ENCODE assay signal across 35 mouse cellular contexts in the genomic region with DNA sequence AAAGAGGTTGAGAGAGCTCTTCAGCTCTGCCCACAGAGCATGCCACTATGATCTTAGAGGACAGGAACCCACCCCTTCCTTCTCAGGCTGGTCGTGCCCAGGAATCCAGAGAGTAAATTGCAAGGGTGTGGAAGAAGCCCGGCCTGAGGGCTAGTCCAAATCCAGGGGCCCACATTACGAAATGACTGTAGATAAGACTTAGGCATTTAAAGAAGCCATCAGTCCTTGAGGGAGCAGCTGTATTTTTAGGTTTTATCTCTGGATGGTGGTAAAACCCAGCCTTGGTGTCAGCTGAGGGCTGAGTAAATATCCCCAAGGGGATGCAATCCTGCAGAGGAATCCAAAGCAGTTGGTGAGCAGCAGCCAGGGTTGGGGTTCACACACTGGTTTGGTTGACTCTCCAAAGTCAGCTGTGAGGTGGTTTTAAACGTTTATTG. TPM values are rescaled to one million over a fixed set of nuclear protein-coding genes. Genes with fewer than 3 reads are reported as not detected.
DNase-seq lines count a peak whose midpoint lies in the region; ATAC-seq and TF ChIP-seq lines count a peak whose summit lies in the region.
"Had no signal": no experiment of that assay in that cellular context is flagged by ENCODE, and none has a peak within 500 bp of the region (broad histone marks: within the 10 kb centered on the region; RNA-seq: fewer than 3 reads in every experiment).

No protein-coding gene starts in this region.

- H3K79me2 ChIP-seq in C2C12 (ENCODE audit: control insufficient read depth, insufficient read depth), result no peaks in the 10 kb centered on the region

- H3ac ChIP-seq in C2C12 (ENCODE audit: control insufficient read depth, insufficient read length, low read depth), result peak overlapping the region; percentile 14

- peaks cover 12% of the 10 kb centered on the region; the same call in 1 of the 2 replicates for H3K4me1 ChIP-seq in lung, embryonic 16.5 days (replicated peaks; ENCODE audit: control insufficient read depth, insufficient read depth, low read length)
- no peaks in the 10 kb centered on the region for H3K4me1 ChIP-seq in lung, adult 2 months (ENCODE audit: control insufficient read depth, insufficient read depth, low read length)
- peaks cover 14% of the 10 kb centered on the region for H3K4me1 ChIP-seq in embryonic fibroblast, embryonic 13.5 days (ENCODE audit: control insufficient read depth, insufficient read depth, low read length)
- H3K4me1 ChIP-seq in stomach, postnatal 0 days (replicated peaks; ENCODE audit: control insufficient read depth, insufficient read depth), result no peaks in the 10 kb centered on the region
- H3K4me1 ChIP-seq: hindbrain, embryonic 13.5 days; limb, embryonic 10.5 days; limb, embryonic 15.5 days; liver, embryonic 13.5 days; midbrain, embryonic 12.5 days; neural tube, embryonic 13.5 days had no signal

- no peak for TF ChIP-seq POLR2A in lung, adult 2 months (IDR thresholded peaks at IDR 0.05; ENCODE audit: borderline replicate concordance, extremely low read depth, low read depth, low read length)
- no peak for TF ChIP-seq POLR2A in embryonic fibroblast, embryonic 13.5 days (IDR thresholded peaks at IDR 0.05; ENCODE audit: low read depth, low read length)

- H3K36me3 ChIP-seq in lung, embryonic 16.5 days (ENCODE audit: control insufficient read depth, insufficient read depth, low read length), result no peaks in the 10 kb centered on the region
- no peaks in the 10 kb centered on the region for H3K36me3 ChIP-seq in C2C12 (ENCODE audit: control insufficient read depth, insufficient read depth)
- H3K36me3 ChIP-seq in stomach, postnatal 0 days (ENCODE audit: control insufficient read depth, insufficient read depth, low read length), result no peaks in the 10 kb centered on the region
- H3K36me3 ChIP-seq: embryonic facial prominence, embryonic 13.5 days; G1E; heart, embryonic 12.5 days; hindbrain, embryonic 13.5 days; limb, embryonic 10.5 days; limb, embryonic 15.5 days; liver, embryonic 13.5 days; midbrain, embryonic 12.5 days; neural tube, embryonic 13.5 days had no signal

- no peak overlapping the region for H3K4me2 ChIP-seq in lung, embryonic 16.5 days (ENCODE audit: low read depth, low read length)
- H3K4me2 ChIP-seq in stomach, postnatal 0 days (replicated peaks; ENCODE audit: low read depth), result no peak overlapping the region
- H3K4me2 ChIP-seq: embryonic facial prominence, embryonic 13.5 days; heart, embryonic 12.5 days; hindbrain, embryonic 13.5 days; limb, embryonic 15.5 days; liver, embryonic 13.5 days; lung, embryonic 14.5 days; midbrain, embryonic 12.5 days; neural tube, embryonic 13.5 days had no signal

- no peak overlapping the region for H3K4me3 ChIP-seq in lung, embryonic 16.5 days (ENCODE audit: low read length)
- no peak overlapping the region for H3K4me3 ChIP-seq in lung, adult 2 months (replicated peaks; ENCODE audit: extremely low read depth, low read depth, low read length)
- H3K4me3 ChIP-seq in C2C12 (ENCODE audit: insufficient read depth, poor library complexity, severe bottlenecking), result no peak overlapping the region
- H3K4me3 ChIP-seq in embryonic fibroblast, embryonic 13.5 days (ENCODE audit: insufficient read depth, low read length), result no peak overlapping the region
- no peak overlapping the region for H3K4me3 ChIP-seq in stomach, postnatal 0 days (ENCODE audit: low read depth, low read length)
- H3K4me3 ChIP-seq: embryonic facial prominence, embryonic 13.5 days; erythroblast, embryonic 14.5 days; gastrocnemius, adult 2 months; heart, adult 2 months; heart, embryonic 12.5 days; hindbrain, embryonic 13.5 days; limb, embryonic 10.5 days; limb, embryonic 15.5 days; liver, embryonic 13.5 days; megakaryocyte, embryonic 14.5 days; midbrain, embryonic 12.5 days; neural tube, embryonic 13.5 days had no signal

- H3K79me3 ChIP-seq in C2C12 (ENCODE audit: low read depth), result no peaks in the 10 kb centered on the region

- H3K9ac ChIP-seq in lung, embryonic 16.5 days (ENCODE audit: low read length), result no peak overlapping the region
- no peak overlapping the region for H3K9ac ChIP-seq in stomach, postnatal 0 days (ENCODE audit: low read length)
- H3K9ac ChIP-seq: embryonic facial prominence, embryonic 13.5 days; heart, embryonic 12.5 days; hindbrain, embryonic 13.5 days; limb, embryonic 15.5 days; liver, embryonic 13.5 days; lung, embryonic 14.5 days; midbrain, embryonic 12.5 days; neural tube, embryonic 13.5 days had no signal

- no peaks in the 10 kb centered on the region for H3K27me3 ChIP-seq in lung, embryonic 16.5 days (ENCODE audit: control insufficient read depth, insufficient read depth, low read depth, low read length)
- no peaks in the 10 kb centered on the region for H3K27me3 ChIP-seq in C2C12 (ENCODE audit: control insufficient read depth, insufficient read depth, insufficient read length)
- H3K27me3 ChIP-seq in stomach, postnatal 0 days (ENCODE audit: control insufficient read depth, insufficient read depth, low read length), result no peaks in the 10 kb centered on the region
- H3K27me3 ChIP-seq: embryonic facial prominence, embryonic 13.5 days; heart, embryonic 12.5 days; hindbrain, embryonic 13.5 days; limb, embryonic 15.5 days; liver, embryonic 13.5 days; midbrain, embryonic 12.5 days; neural tube, embryonic 13.5 days had no signal

- WGBS in lung, embryonic 16.5 days, result 10% methylated on average over 4 of the region's 4 CpGs
- WGBS in lung, adult 2 months, result 22% methylated on average over 4 of the region's 4 CpGs
- 29% methylated on average over 4 of the region's 4 CpGs for WGBS in stomach, postnatal 0 days

- peak overlapping the region; percentile 41 for H3K27ac ChIP-seq in lung, embryonic 16.5 days (ENCODE audit: low read length)
- H3K27ac ChIP-seq in embryonic fibroblast, embryonic 13.5 days (ENCODE audit: insufficient read depth, low read length), result peak overlapping the region; percentile 77
- H3K27ac ChIP-seq in stomach, postnatal 0 days (replicated peaks), result no peak overlapping the region
- H3K27ac ChIP-seq: embryonic facial prominence, embryonic 13.5 days; gastrocnemius, adult 2 months; heart, adult 2 months; hindbrain, embryonic 13.5 days; kidney, postnatal 0 days; limb, embryonic 10.5 days; limb, embryonic 15.5 days; liver, embryonic 13.5 days; midbrain, embryonic 12.5 days; neural tube, embryonic 13.5 days had no signal

- TF ChIP-seq EP300 in stomach, postnatal 0 days (optimal IDR thresholded peaks at IDR 0.05), result no peak

- TF ChIP-seq CTCF in lung, adult 2 months (IDR thresholded peaks at IDR 0.05; ENCODE audit: insufficient read depth, low read length), result no peak
- TF ChIP-seq CTCF in C2C12 (IDR thresholded peaks at IDR 0.05; ENCODE audit: control insufficient read depth, insufficient read depth, insufficient read length), result no peak
- TF ChIP-seq CTCF in embryonic fibroblast, embryonic 13.5 days (IDR thresholded peaks at IDR 0.05; ENCODE audit: borderline replicate concordance, insufficient read depth, low read length), result no peak
- TF ChIP-seq CTCF in stomach, postnatal 0 days (IDR thresholded peaks at IDR 0.05; ENCODE audit: low read depth), result no peak

- no peaks in the 10 kb centered on the region for H3K9me3 ChIP-seq in lung, embryonic 16.5 days (ENCODE audit: control insufficient read depth, low read length)
- no peaks in the 10 kb centered on the region for H3K9me3 ChIP-seq in stomach, postnatal 0 days (ENCODE audit: control insufficient read depth, low read length)
- H3K9me3 ChIP-seq: embryonic facial prominence, embryonic 13.5 days; heart, embryonic 12.5 days; hindbrain, embryonic 13.5 days; limb, embryonic 10.5 days; limb, embryonic 15.5 days; liver, embryonic 13.5 days; megakaryocyte, embryonic 14.5 days; midbrain, embryonic 12.5 days; neural tube, embryonic 13.5 days had no signal

- no peak for DNase-seq in lung, adult 2 months
- no peak for DNase-seq in stomach, postnatal 0 days (ENCODE audit: low spot score)
- DNase-seq in heart, adult 18-20 months, result no peak
- DNase-seq in yolk sac, embryonic 10.5 days (ENCODE audit: low spot score), result no peak
- DNase-seq: adrenal gland, postnatal 25 days; cerebellum, adult 11-12 months; cerebellum, adult 9-11 months; gastrocnemius, adult 2 months; gastrocnemius, postnatal 36 days; heart, adult 2 months; heart, postnatal 4 days; kidney, adult 2 months; kidney, postnatal 4 days; layer of hippocampus, postnatal 36 days; liver, embryonic 13.5 days; lung, embryonic 14.5 days; retina, postnatal 1 day; right cerebral cortex, postnatal 14 days; thymus, adult 18-20 months; thymus, postnatal 36 days had no signal

- ATAC-seq in lung, embryonic 16.5 days (ENCODE audit: low read depth), result peak; percentile 82
- ATAC-seq in stomach, postnatal 0 days (ENCODE audit: low FRiP score, low TSS enrichment), result no peak
- ATAC-seq: forebrain, embryonic 16.5 days had no signal

TF ChIP-seq in C2C12, 6 proteins besides CTCF, POLR2A, EP300 and RAD21:
- TF ChIP-seq MYOD1 (IDR thresholded peaks at IDR 0.05; ENCODE audit: control insufficient read depth, insufficient read length, low read depth) (peak; percentile 67), MAX (IDR thresholded peaks at IDR 0.05) (no peak), USF1 (IDR thresholded peaks at IDR 0.05; ENCODE audit: low read depth) (peak; percentile 54), CEBPB (IDR thresholded peaks at IDR 0.05; ENCODE audit: low read depth) (peak; percentile 82), FOSL1 (IDR thresholded peaks at IDR 0.05; ENCODE audit: insufficient read depth, low read length, poor library complexity, severe bottlenecking) (peak; percentile 2), MYOG (IDR thresholded peaks at IDR 0.05; ENCODE audit: control insufficient read depth, extremely low read depth, insufficient read length) (no peak)

RNA-seq across cellular contexts. Expression of a gene that starts 6.7 kb away (rescaled TPM):
- polyA plus RNA-seq in lung, embryonic 16.5 days (2015; fragmentation: Nextera tagmentation; extraction: Ambion mirVana), result 39.2 and 43.9 TPM in 2 replicates
- polyA plus RNA-seq in lung, adult 2 months (2012; rRNA removed), result 33.1 and 37.2 TPM in 2 replicates
- polyA plus RNA-seq in C2C12 (2012; fragmentation: generic; extraction: Trizol), result 0.16 TPM
- polyA plus RNA-seq in embryonic fibroblast, embryonic 13.5 days (2011; ENCODE audit: insufficient read length, low read depth, missing spikeins), result 1.1 and 1.2 TPM in 2 replicates
- polyA plus RNA-seq in stomach, postnatal 0 days (2015; fragmentation: Nextera tagmentation; extraction: Ambion mirVana), result 70.7 and 73.2 TPM in 2 replicates
- total RNA-seq in heart, adult 18-20 months (2021), result 1 to 10 TPM; 2.1 to 5.2 TPM
- polyA plus RNA-seq: G1E had no signal

Comparison
In these comparisons a context has a peak if more than half of its experiments do, and no peak if none do; other contexts are left out.
1. RNA of a gene that starts 6.7 kb away (polyA plus RNA-seq): 70.7 to 73.2 TPM in stomach, postnatal 0 days, 39.2 to 43.9 TPM in lung, embryonic 16.5 days and 33.1 to 37.2 TPM in lung, adult 2 months; 1.1 to 1.2 TPM in embryonic fibroblast, embryonic 13.5 days and 0.16 TPM in C2C12 (single experiment); every median in the first group is over 10 times any median in the second.